Mouse (Mus musculus): ENCODE results near the gene Sult1d1. TPM values are rescaled to one million over a fixed set of nuclear protein-coding genes. Genes with fewer than 3 reads are reported as not detected.
A peak's percentile ranks its signal among the peaks of the same experiment; 100 is the strongest.

Sult1d1 gene
- polyA plus RNA-seq (2015; fragmentation: Nextera tagmentation; extraction: Ambion mirVana): 66.6 and 85.2 TPM in 2 replicates

GRCm38 (mm10) chr5:87568845-87569244 is at the start of gene Sult1d1:
Gene Sult1d1, minus strand, starts transcription at chr5:87569027.
- peak; percentile 98 for ATAC-seq
- Histone ChIP-seq H3K27me3 (replicated peaks; ENCODE audit: control insufficient read depth, insufficient read depth, low read length) (no peaks in the 10 kb centered on the region), H3K9ac (ENCODE audit: low read depth, low read length) (no peak within 1 kb of the TSS), H3K4me3 (ENCODE audit: low read length) (0 out of 2 replicates have a peak within 1 kb of the TSS, but pooled peaks have one; percentile 14), H3K4me2 (ENCODE audit: low read depth, low read length) (no peak within 1 kb of the TSS), H3K27ac (ENCODE audit: low read length) (no peak within 1 kb of the TSS), H3K4me1 (ENCODE audit: control insufficient read depth, insufficient read depth, low read length) (0 out of 2 replicates have a peak, but pooled peaks cover 3% of the 10 kb centered on the region), H3K36me3 (ENCODE audit: control insufficient read depth, insufficient read depth, low read length) (no peaks in the 10 kb centered on the region), H3K9me3 (ENCODE audit: control insufficient read depth, low read length) (no peaks in the 10 kb centered on the region)
- WGBS: 52% methylated on average over 5 of the region's 5 CpGs

GRCm38 (mm10) chr5:87615128-87615390 is 46.2 kb upstream of the Sult1d1 start:
- no peaks in the 10 kb centered on the region for H3K27me3 ChIP-seq (replicated peaks; ENCODE audit: control insufficient read depth, insufficient read depth, low read length)
- no peak overlapping the region for H3K4me2 ChIP-seq (ENCODE audit: low read depth, low read length)
- WGBS: 86% methylated on average over 2 of the region's 2 CpGs
- no peaks in the 10 kb centered on the region for H3K4me1 ChIP-seq (ENCODE audit: control insufficient read depth, insufficient read depth, low read length)
- H3K9ac ChIP-seq (ENCODE audit: low read depth, low read length): no peak overlapping the region
- H3K27ac ChIP-seq (ENCODE audit: low read length): no peak overlapping the region
- no peaks in the 10 kb centered on the region for H3K9me3 ChIP-seq (ENCODE audit: control insufficient read depth, low read length)
- no peak for ATAC-seq
- H3K36me3 ChIP-seq (ENCODE audit: control insufficient read depth, insufficient read depth, low read length): no peaks in the 10 kb centered on the region
- no peak overlapping the region for H3K4me3 ChIP-seq (ENCODE audit: low read length)

GRCm38 (mm10) chr5:87614364-87615127 is 45.7 kb upstream of the Sult1d1 start:
- Histone ChIP-seq H3K9ac (ENCODE audit: low read depth, low read length) (no peak overlapping the region), H3K9me3 (ENCODE audit: control insufficient read depth, low read length) (no peaks in the 10 kb centered on the region), H3K36me3 (ENCODE audit: control insufficient read depth, insufficient read depth, low read length) (no peaks in the 10 kb centered on the region), H3K4me2 (ENCODE audit: low read depth, low read length) (no peak overlapping the region), H3K27ac (ENCODE audit: low read length) (no peak overlapping the region), H3K4me1 (ENCODE audit: control insufficient read depth, insufficient read depth, low read length) (no peaks in the 10 kb centered on the region), H3K4me3 (ENCODE audit: low read length) (no peak overlapping the region), H3K27me3 (replicated peaks; ENCODE audit: control insufficient read depth, insufficient read depth, low read length) (no peaks in the 10 kb centered on the region)
- ATAC-seq: no peak

- Histone ChIP-seq H3K9me3 (ENCODE audit: control insufficient read depth, low read length) (no peaks in the 10 kb centered on the region), H3K27ac (ENCODE audit: low read length) (no peak overlapping the region), H3K4me1 (ENCODE audit: control insufficient read depth, insufficient read depth, low read length) (no peaks in the 10 kb centered on the region), H3K4me2 (ENCODE audit: low read depth, low read length) (no peak overlapping the region), H3K4me3 (ENCODE audit: low read length) (no peak overlapping the region), H3K9ac (ENCODE audit: low read depth, low read length) (no peak overlapping the region), H3K36me3 (ENCODE audit: control insufficient read depth, insufficient read depth, low read length) (no peaks in the 10 kb centered on the region), H3K27me3 (replicated peaks; ENCODE audit: control insufficient read depth, insufficient read depth, low read length) (no peaks in the 10 kb centered on the region)
- no peak for ATAC-seq
- WGBS: 72% methylated on average over 3 of the region's 3 CpGs
Observed at GRCm38 (mm10) chr5:87601018-87601417, 32.2 kb upstream of the Sult1d1 start.

GRCm38 (mm10) chr5:87597891-87598290 is 29.1 kb upstream of the Sult1d1 start:
- H3K4me2 ChIP-seq (ENCODE audit: low read depth, low read length): no peak overlapping the region
- H3K27me3 ChIP-seq (replicated peaks; ENCODE audit: control insufficient read depth, insufficient read depth, low read length): no peaks in the 10 kb centered on the region
- no peaks in the 10 kb centered on the region for H3K9me3 ChIP-seq (ENCODE audit: control insufficient read depth, low read length)
- no peak for ATAC-seq
- H3K9ac ChIP-seq (ENCODE audit: low read depth, low read length): no peak overlapping the region
- no peaks in the 10 kb centered on the region for H3K4me1 ChIP-seq (ENCODE audit: control insufficient read depth, insufficient read depth, low read length)
- no peak overlapping the region for H3K4me3 ChIP-seq (ENCODE audit: low read length)
- H3K27ac ChIP-seq (ENCODE audit: low read length): no peak overlapping the region
- no peaks in the 10 kb centered on the region for H3K36me3 ChIP-seq (ENCODE audit: control insufficient read depth, insufficient read depth, low read length)
- 79% methylated on average over 2 of the region's 2 CpGs for WGBS

- Histone ChIP-seq H3K4me2 (ENCODE audit: low read depth, low read length) (no peak within 1 kb of the TSS), H3K4me1 (ENCODE audit: control insufficient read depth, insufficient read depth, low read length) (no peaks in the 10 kb centered on the region), H3K9me3 (ENCODE audit: control insufficient read depth, low read length) (no peaks in the 10 kb centered on the region), H3K36me3 (ENCODE audit: control insufficient read depth, insufficient read depth, low read length) (no peaks in the 10 kb centered on the region), H3K9ac (ENCODE audit: low read depth, low read length) (no peak within 1 kb of the TSS), H3K27me3 (replicated peaks; ENCODE audit: control insufficient read depth, insufficient read depth, low read length) (no peaks in the 10 kb centered on the region), H3K4me3 (ENCODE audit: low read length) (no peak within 1 kb of the TSS), H3K27ac (ENCODE audit: low read length) (no peak within 1 kb of the TSS)
- ATAC-seq: no peak
- WGBS: 79% methylated on average over 5 of the region's 5 CpGs
Observed at GRCm38 (mm10) chr5:87591494-87591893, 22.7 kb upstream of the Sult1d1 start, which contains the start of gene Sult1e1. Gene Sult1e1, minus strand, starts transcription at chr5:87591594.

GRCm38 (mm10) chr5:87589916-87590315 is 21.1 kb upstream of the Sult1d1 start:
- no peak overlapping the region for H3K9ac ChIP-seq (ENCODE audit: low read depth, low read length)
- H3K9me3 ChIP-seq (ENCODE audit: control insufficient read depth, low read length): no peaks in the 10 kb centered on the region
- H3K36me3 ChIP-seq (ENCODE audit: control insufficient read depth, insufficient read depth, low read length): no peaks in the 10 kb centered on the region
- ATAC-seq: no peak
- no peaks in the 10 kb centered on the region for H3K27me3 ChIP-seq (replicated peaks; ENCODE audit: control insufficient read depth, insufficient read depth, low read length)
- no peak overlapping the region for H3K27ac ChIP-seq (ENCODE audit: low read length)
- WGBS: 88% methylated on average over 2 of the region's 2 CpGs
- no peak overlapping the region for H3K4me3 ChIP-seq (ENCODE audit: low read length)
- H3K4me1 ChIP-seq (ENCODE audit: control insufficient read depth, insufficient read depth, low read length): no peaks in the 10 kb centered on the region
- no peak overlapping the region for H3K4me2 ChIP-seq (ENCODE audit: low read depth, low read length)

- Histone ChIP-seq H3K36me3 (ENCODE audit: control insufficient read depth, insufficient read depth, low read length) (no peaks in the 10 kb centered on the region), H3K9me3 (ENCODE audit: control insufficient read depth, low read length) (no peaks in the 10 kb centered on the region), H3K4me2 (ENCODE audit: low read depth, low read length) (no peak overlapping the region), H3K4me1 (ENCODE audit: control insufficient read depth, insufficient read depth, low read length) (no peaks in the 10 kb centered on the region), H3K27me3 (replicated peaks; ENCODE audit: control insufficient read depth, insufficient read depth, low read length) (no peaks in the 10 kb centered on the region), H3K4me3 (ENCODE audit: low read length) (no peak overlapping the region), H3K27ac (ENCODE audit: low read length) (no peak overlapping the region), H3K9ac (ENCODE audit: low read depth, low read length) (no peak overlapping the region)
- ATAC-seq: no peak
- WGBS: 76% methylated on average over 1 of the region's 1 CpGs
Observed at GRCm38 (mm10) chr5:87580389-87580788, 11.6 kb upstream of the Sult1d1 start.

GRCm38 (mm10) chr5:87574174-87574573 is 5.3 kb upstream of the Sult1d1 start:
- 69% methylated on average over 1 of the region's 1 CpGs for WGBS

GRCm38 (mm10) chr5:87573490-87573889 is 4.7 kb upstream of the Sult1d1 start:
- Histone ChIP-seq H3K27me3 (replicated peaks; ENCODE audit: control insufficient read depth, insufficient read depth, low read length) (no peaks in the 10 kb centered on the region), H3K4me2 (ENCODE audit: low read depth, low read length) (no peak overlapping the region), H3K4me3 (ENCODE audit: low read length) (no peak overlapping the region), H3K4me1 (ENCODE audit: control insufficient read depth, insufficient read depth, low read length) (0 out of 2 replicates have a peak, but pooled peaks cover 3% of the 10 kb centered on the region), H3K36me3 (ENCODE audit: control insufficient read depth, insufficient read depth, low read length) (no peaks in the 10 kb centered on the region), H3K27ac (ENCODE audit: low read length) (no peak overlapping the region), H3K9ac (ENCODE audit: low read depth, low read length) (no peak overlapping the region), H3K9me3 (ENCODE audit: control insufficient read depth, low read length) (no peaks in the 10 kb centered on the region)
- 54% methylated on average over 5 of the region's 5 CpGs for WGBS
- ATAC-seq: no peak

More at GRCm38 (mm10) chr5:87574174-87574573, 5.3 kb upstream of the Sult1d1 start:
- ATAC-seq: no peak
- no peaks in the 10 kb centered on the region for H3K36me3 ChIP-seq (ENCODE audit: control insufficient read depth, insufficient read depth, low read length)
- H3K27ac ChIP-seq (ENCODE audit: low read length): no peak overlapping the region
- no peak overlapping the region for H3K4me3 ChIP-seq (ENCODE audit: low read length)
- no peak overlapping the region for H3K4me2 ChIP-seq (ENCODE audit: low read depth, low read length)
- no peaks in the 10 kb centered on the region for H3K27me3 ChIP-seq (replicated peaks; ENCODE audit: control insufficient read depth, insufficient read depth, low read length)
- H3K4me1 ChIP-seq (ENCODE audit: control insufficient read depth, insufficient read depth, low read length): 0 out of 2 replicates have a peak, but pooled peaks cover 3% of the 10 kb centered on the region
- H3K9ac ChIP-seq (ENCODE audit: low read depth, low read length): no peak overlapping the region
- H3K9me3 ChIP-seq (ENCODE audit: control insufficient read depth, low read length): no peaks in the 10 kb centered on the region

Data from intestine, embryonic 16.5 days (tissue).